8 mouse cellular contexts compared by ENCODE assay signal in the genomic region with DNA sequence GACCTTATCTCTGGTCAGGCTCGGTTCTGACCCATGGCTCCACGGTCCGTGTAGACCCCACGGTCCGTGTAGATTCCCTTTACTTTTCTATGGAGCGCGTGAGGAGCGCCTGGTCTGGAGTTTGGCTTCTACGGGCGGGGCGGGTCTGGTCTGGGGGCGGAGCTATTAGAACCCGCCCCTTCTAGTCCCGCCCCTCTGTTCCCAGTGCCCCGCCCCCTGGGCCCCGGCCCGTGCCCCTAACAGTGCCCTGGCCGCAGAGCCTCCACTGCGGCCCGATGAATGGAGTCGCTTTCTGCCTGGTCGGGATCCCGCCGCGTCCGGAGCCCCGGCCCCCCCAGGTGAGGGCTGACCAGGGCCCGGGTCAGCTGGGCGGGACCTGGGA. TPM values are rescaled to one million over a fixed set of nuclear protein-coding genes. Genes with fewer than 3 reads are reported as not detected.
A peak's percentile ranks its signal among the peaks of the same experiment; 100 is the strongest.
DNase-seq lines count a peak whose midpoint lies in the region; ATAC-seq and TF ChIP-seq lines count a peak whose summit lies in the region.

Arhgap23 (plus strand) TSS at position 204 of the 382 bp plus-strand sequence.

- H3K4me1 ChIP-seq in kidney, embryonic 16.5 days (ENCODE audit: insufficient read depth, low read length), result peaks cover 28% of the 10 kb centered on the region
- H3K4me1 ChIP-seq in lung, adult 2 months (ENCODE audit: control insufficient read depth, insufficient read depth, low read length), result peaks cover 2% of the 10 kb centered on the region; the same call in 1 of the 2 replicates
- H3K4me1 ChIP-seq in neural tube, embryonic 15.5 days, result peaks cover 27% of the 10 kb centered on the region

- peak; percentile 29 for DNase-seq in thymus, postnatal 25 days
- no peak for DNase-seq in thymus, postnatal 36 days
- DNase-seq in embryo, embryonic 9.5 days (ENCODE audit: extremely low spot score), result peak; percentile 88
- peak; percentile 44 to 51 for DNase-seq in heart, adult 9 months (ENCODE audit: low spot score in 2 of 2)
- no peak for DNase-seq in lung, adult 2 months
- DNase-seq in cerebellum, adult 9-11 months, result no peak

- H3K4me2 ChIP-seq in kidney, embryonic 16.5 days (replicated peaks; ENCODE audit: low read depth, low read length), result peak within 1 kb of the TSS; percentile 81
- H3K4me2 ChIP-seq in neural tube, embryonic 15.5 days, result peak within 1 kb of the TSS; percentile 56

- H3K27me3 ChIP-seq in kidney, embryonic 16.5 days (ENCODE audit: insufficient read depth, low read length), result no peaks in the 10 kb centered on the region
- peaks cover 11% of the 10 kb centered on the region for H3K27me3 ChIP-seq in neural tube, embryonic 15.5 days (replicated peaks)

- H3K9ac ChIP-seq in kidney, embryonic 16.5 days (replicated peaks; ENCODE audit: low read length), result peak within 1 kb of the TSS; percentile 86
- peak within 1 kb of the TSS; percentile 47 for H3K9ac ChIP-seq in neural tube, embryonic 15.5 days (replicated peaks)

- TF ChIP-seq CTCF in lung, adult 2 months (IDR thresholded peaks at IDR 0.05; ENCODE audit: insufficient read depth, low read length), result no peak

- 0% methylated on average over 29 of the region's 29 CpGs for WGBS in kidney, embryonic 16.5 days
- WGBS in lung, adult 2 months, result 1% methylated on average over 29 of the region's 29 CpGs
- WGBS in neural tube, embryonic 15.5 days, result 1% methylated on average over 29 of the region's 29 CpGs

- peak; percentile 88 for ATAC-seq in kidney, embryonic 16.5 days (ENCODE audit: low FRiP score, low TSS enrichment)
- ATAC-seq in neural tube, embryonic 15.5 days (ENCODE audit: low FRiP score), result peak; percentile 60; the same call in 1 of the 2 replicates

- H3K4me3 ChIP-seq in kidney, embryonic 16.5 days (ENCODE audit: low read length), result peak within 1 kb of the TSS; percentile 82
- H3K4me3 ChIP-seq in lung, adult 2 months (replicated peaks; ENCODE audit: extremely low read depth, low read depth, low read length), result peak within 1 kb of the TSS; percentile 69
- H3K4me3 ChIP-seq in neural tube, embryonic 15.5 days (replicated peaks), result peak within 1 kb of the TSS; percentile 43

- 0 out of 2 replicates have a peak, but pooled peaks have one; percentile 12 for TF ChIP-seq POLR2A in lung, adult 2 months (IDR thresholded peaks at IDR 0.05; ENCODE audit: borderline replicate concordance, extremely low read depth, low read depth, low read length)

- no peaks in the 10 kb centered on the region for H3K36me3 ChIP-seq in kidney, embryonic 16.5 days (ENCODE audit: insufficient read depth, low read length)
- no peaks in the 10 kb centered on the region for H3K36me3 ChIP-seq in neural tube, embryonic 15.5 days

- peak within 1 kb of the TSS; percentile 84 for H3K27ac ChIP-seq in kidney, embryonic 16.5 days (ENCODE audit: low read length)
- peak within 1 kb of the TSS; percentile 51 for H3K27ac ChIP-seq in neural tube, embryonic 15.5 days (replicated peaks)

- H3K9me3 ChIP-seq in kidney, embryonic 16.5 days (ENCODE audit: low read length), result no peaks in the 10 kb centered on the region
- no peaks in the 10 kb centered on the region for H3K9me3 ChIP-seq in neural tube, embryonic 15.5 days (replicated peaks)

RNA-seq across cellular contexts. Expression of gene Arhgap23, which starts in this region (rescaled TPM):
- 6.0 and 6.2 TPM in 2 replicates for polyA plus RNA-seq in kidney, embryonic 16.5 days (2015; fragmentation: Nextera tagmentation; extraction: Ambion mirVana)
- polyA plus RNA-seq in lung, adult 2 months (2012; rRNA removed), result 74.3 and 90.6 TPM in 2 replicates
- 8.0 and 9.2 TPM in 2 replicates for polyA plus RNA-seq in neural tube, embryonic 15.5 days (2015; fragmentation: Nextera tagmentation; extraction: Ambion mirVana)

Comparison
In these comparisons a context has a peak if more than half of its experiments do, and no peak if none do; other contexts are left out.
1. DNase-seq: peak in thymus, postnatal 25 days (single experiment), embryo, embryonic 9.5 days (single experiment) and heart, adult 9 months (2 of 2); none in thymus, postnatal 36 days (0 of 2), lung, adult 2 months (single experiment) and cerebellum, adult 9-11 months (single experiment).
2. Peak in every context shown above with its lines, with median percentiles within 50 percentile points of each other: H3K4me3 ChIP-seq.